33 mouse cellular contexts compared by ENCODE assay signal in the genomic region with DNA sequence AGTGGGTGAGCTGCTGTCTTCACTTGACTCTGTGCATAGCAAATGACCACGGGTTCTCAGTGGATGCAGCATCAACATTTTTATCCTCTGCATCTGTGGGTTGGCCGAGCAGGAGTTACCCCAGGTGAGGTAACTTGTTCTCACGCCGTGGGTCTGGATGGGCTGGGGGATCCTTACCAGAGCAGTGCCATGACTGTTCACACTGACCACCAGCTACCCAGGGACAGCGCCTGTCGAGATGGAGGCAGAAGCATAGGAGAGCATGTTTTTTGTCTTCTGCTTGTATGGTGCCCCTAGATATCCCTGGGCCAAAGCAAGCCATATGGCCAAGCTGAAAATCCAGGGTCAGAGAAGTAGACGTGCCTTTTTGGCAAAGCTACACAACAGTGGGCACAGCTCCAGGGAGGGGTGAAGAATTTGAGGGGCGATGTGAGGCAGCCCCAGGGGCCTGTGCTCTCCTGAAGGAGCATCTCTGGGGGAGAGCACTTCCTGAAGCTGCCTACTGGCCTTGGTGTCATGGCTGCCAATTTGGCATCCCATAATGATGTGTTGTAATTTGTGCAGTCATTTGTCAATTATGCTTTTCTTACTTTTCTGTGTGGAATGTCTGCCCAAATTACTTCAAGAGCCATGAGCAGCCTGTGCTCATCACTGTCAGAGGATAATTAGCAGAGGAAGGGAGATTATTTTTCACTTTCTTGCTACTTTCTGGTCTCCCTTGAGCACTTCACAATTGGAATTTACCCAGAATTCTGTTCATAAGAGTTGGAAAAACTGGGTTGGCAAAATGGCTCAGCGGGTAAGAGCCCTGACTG. TPM values are rescaled to one million over a fixed set of nuclear protein-coding genes. Genes with fewer than 3 reads are reported as not detected.
DNase-seq lines count a peak whose midpoint lies in the region; ATAC-seq and TF ChIP-seq lines count a peak whose summit lies in the region.
"Had no signal": no experiment of that assay in that cellular context is flagged by ENCODE, and none has a peak within 500 bp of the region (broad histone marks: within the 10 kb centered on the region; RNA-seq: fewer than 3 reads in every experiment).

No protein-coding gene starts in this region.

- no peak for TF ChIP-seq CTCF in forebrain, postnatal 0 days (IDR thresholded peaks at IDR 0.05; ENCODE audit: low read depth)
- no peak for TF ChIP-seq CTCF in CH12.LX (conservative IDR thresholded peaks at IDR 0.05 in 1 of 2, IDR thresholded peaks at IDR 0.05 in 1 of 2; ENCODE audit: low read depth in 2 of 2, low read length in 2 of 2)

- H3K4me2 ChIP-seq in forebrain, postnatal 0 days (ENCODE audit: low read depth): no peak overlapping the region
- H3K4me2 ChIP-seq in forebrain, embryonic 16.5 days (ENCODE audit: low read length): no peak overlapping the region
- peak overlapping the region; percentile 38 for H3K4me2 ChIP-seq in CH12.LX (ENCODE audit: insufficient read depth, low read depth, poor library complexity, severe bottlenecking)
- H3K4me2 ChIP-seq: heart, embryonic 13.5 days; hindbrain, embryonic 12.5 days; limb, embryonic 15.5 days; lung, embryonic 15.5 days; midbrain, embryonic 15.5 days; neural tube, embryonic 13.5 days; stomach, embryonic 15.5 days had no signal

- DNase-seq in forebrain, postnatal 0 days: peak; percentile 27
- peak; percentile 44 for DNase-seq in left cerebral cortex, postnatal 4 days
- DNase-seq in left cerebral cortex, postnatal 25 days (ENCODE audit: low spot score in 2 of 2): no peak
- DNase-seq in CH12.LX (ENCODE audit: extremely low read depth): no peak
- DNase-seq in adipocyte (ENCODE audit: low spot score): peak; percentile 8
- no peak for DNase-seq in layer of hippocampus, postnatal 25 days (ENCODE audit: extremely low spot score in 1 of 2, low spot score in 1 of 2)
- DNase-seq: adrenal gland, postnatal 10 days; B cell, adult 2 months; cerebellum, adult 9-11 months; gastrocnemius, postnatal 10 days; kidney, adult 8-10 months; kidney, postnatal 14 days; right cerebral cortex, adult 18-20 months; right cerebral cortex, postnatal 4 days; thymus, postnatal 36 days had no signal

- no peak overlapping the region for H3K27ac ChIP-seq in forebrain, postnatal 0 days (ENCODE audit: low read depth, low read length)
- H3K27ac ChIP-seq in forebrain, embryonic 16.5 days (ENCODE audit: low read length): no peak overlapping the region
- peak overlapping the region; percentile 46 for H3K27ac ChIP-seq in CH12.LX (ENCODE audit: insufficient read depth, low read depth)
- H3K27ac ChIP-seq: forebrain, embryonic 10.5 days; heart, embryonic 13.5 days; hindbrain, embryonic 12.5 days; layer of hippocampus, adult 2 months; limb, embryonic 15.5 days; liver, embryonic 14.5 days; lung, embryonic 15.5 days; midbrain, embryonic 15.5 days; neural tube, embryonic 13.5 days; stomach, embryonic 15.5 days had no signal

- intact Hi-C loops in left cerebral cortex, postnatal 4 days (cut with DNase I): no loop called here
- intact Hi-C loops in left cerebral cortex, postnatal 25 days (cut with DNase I): no loop called here

- in situ Hi-C loops in CH12.LX (cut with MboI; ENCODE audit: low pct_ligation_motif_present, low pct_unique_long_range_greater_than_20kb, low sequenced_read_pairs): loop anchor here (10.0 kb wide), 1 partner anchor 148 kb away; the partner anchor contains the start of gene Anxa8

- H3K4me1 ChIP-seq in forebrain, postnatal 0 days (ENCODE audit: insufficient read depth): no peaks in the 10 kb centered on the region
- H3K4me1 ChIP-seq in forebrain, embryonic 16.5 days (replicated peaks; ENCODE audit: control insufficient read depth, insufficient read depth, low read length): peaks cover 3% of the 10 kb centered on the region
- H3K4me1 ChIP-seq in CH12.LX (ENCODE audit: control insufficient read depth in 1 of 2, insufficient read depth in 2 of 2): peaks cover 18 to 27% of the 10 kb centered on the region in 2 experiments
- H3K4me1 ChIP-seq: lung, embryonic 15.5 days had no signal

- no peak for TF ChIP-seq EP300 in CH12.LX (IDR thresholded peaks at IDR 0.05; ENCODE audit: low read length)

- peak; percentile 38 for ATAC-seq in forebrain, postnatal 0 days
- ATAC-seq in forebrain, embryonic 16.5 days: no peak; the same call in 1 of the 2 replicates
- ATAC-seq: activated CD4-positive, CD25-positive, alpha-beta regulatory T cell, adult 4 months; inflammation-experienced regulatory T-cells, adult 6 months; midbrain, embryonic 15.5 days had no signal

- H3K79me2 ChIP-seq in CH12.LX (replicated peaks; ENCODE audit: control insufficient read depth, extremely low read depth, insufficient read depth, poor library complexity, severe bottlenecking): no peaks in the 10 kb centered on the region

- no peak for TF ChIP-seq POLR2A in CH12.LX (IDR thresholded peaks at IDR 0.05; ENCODE audit: low read depth, low read length)

- no peaks in the 10 kb centered on the region for H3K36me3 ChIP-seq in forebrain, postnatal 0 days (ENCODE audit: insufficient read depth)
- no peaks in the 10 kb centered on the region for H3K36me3 ChIP-seq in forebrain, embryonic 16.5 days (ENCODE audit: control insufficient read depth, insufficient read depth)
- peaks cover 6 to 49% of the 10 kb centered on the region in 2 experiments for H3K36me3 ChIP-seq in CH12.LX (replicated peaks in 1 of 2; ENCODE audit: control insufficient read depth in 1 of 2, insufficient read depth in 1 of 2, low read length in 1 of 2)
- H3K36me3 ChIP-seq: forebrain, embryonic 10.5 days; hindbrain, embryonic 12.5 days; lung, embryonic 15.5 days; midbrain, embryonic 15.5 days; neural tube, embryonic 13.5 days; stomach, embryonic 15.5 days had no signal

- dilution Hi-C loops in CH12.LX (cut with MboI; ENCODE audit: extremely low pct_ligation_motif_present, extremely low pct_unique_long_range_greater_than_20kb, low sequenced_read_pairs): no loop called here

- H3K9ac ChIP-seq in forebrain, postnatal 0 days: no peak overlapping the region
- H3K9ac ChIP-seq in forebrain, embryonic 16.5 days (replicated peaks; ENCODE audit: low read depth, low read length): no peak overlapping the region
- 0 out of 2 replicates have a peak overlapping the region, but pooled peaks have one; percentile 13 for H3K9ac ChIP-seq in CH12.LX (ENCODE audit: insufficient read depth, low read depth)
- H3K9ac ChIP-seq: heart, embryonic 13.5 days; hindbrain, embryonic 12.5 days; limb, embryonic 15.5 days; liver, embryonic 14.5 days; lung, embryonic 15.5 days; midbrain, embryonic 15.5 days; neural tube, embryonic 13.5 days; stomach, embryonic 15.5 days had no signal

- TF ChIP-seq RAD21 in CH12.LX (IDR thresholded peaks at IDR 0.05; ENCODE audit: low read depth, low read length): no peak

- H3K9me3 ChIP-seq in forebrain, postnatal 0 days (ENCODE audit: low read length): no peaks in the 10 kb centered on the region
- no peaks in the 10 kb centered on the region for H3K9me3 ChIP-seq in forebrain, embryonic 16.5 days (ENCODE audit: control insufficient read depth, low read length)
- H3K9me3 ChIP-seq in CH12.LX (replicated peaks; ENCODE audit: low read length): peaks cover 3% of the 10 kb centered on the region
- H3K9me3 ChIP-seq: forebrain, embryonic 10.5 days; heart, embryonic 13.5 days; hindbrain, embryonic 12.5 days; limb, embryonic 15.5 days; lung, embryonic 15.5 days; midbrain, embryonic 15.5 days; neural tube, embryonic 13.5 days; stomach, embryonic 15.5 days had no signal

- no peak overlapping the region for H3K4me3 ChIP-seq in forebrain, postnatal 0 days (ENCODE audit: low read depth, low read length)
- H3K4me3 ChIP-seq in forebrain, embryonic 16.5 days (replicated peaks; ENCODE audit: low read length): no peak overlapping the region
- no peak overlapping the region for H3K4me3 ChIP-seq in CH12.LX (replicated peaks in 1 of 3; ENCODE audit: low read depth in 2 of 3, low read length in 2 of 3, poor library complexity in 1 of 3)
- H3K4me3 ChIP-seq: forebrain, embryonic 10.5 days; heart, embryonic 13.5 days; hindbrain, embryonic 12.5 days; layer of hippocampus, adult 2 months; limb, embryonic 15.5 days; lung, embryonic 15.5 days; midbrain, embryonic 15.5 days; myocyte; neural tube, embryonic 13.5 days; stomach, embryonic 15.5 days had no signal

- 75% methylated on average over 9 of the region's 9 CpGs for WGBS in forebrain, postnatal 0 days
- 73% methylated on average over 9 of the region's 9 CpGs for WGBS in forebrain, embryonic 16.5 days

- H3K27me3 ChIP-seq in forebrain, postnatal 0 days (ENCODE audit: insufficient read depth, low read length): no peaks in the 10 kb centered on the region
- no peaks in the 10 kb centered on the region for H3K27me3 ChIP-seq in forebrain, embryonic 16.5 days (replicated peaks; ENCODE audit: control insufficient read depth, insufficient read depth, low read length)
- no peaks in the 10 kb centered on the region for H3K27me3 ChIP-seq in CH12.LX (replicated peaks)
- H3K27me3 ChIP-seq: heart, embryonic 13.5 days; hindbrain, embryonic 12.5 days; limb, embryonic 15.5 days; lung, embryonic 15.5 days; midbrain, embryonic 15.5 days; neural tube, embryonic 13.5 days; stomach, embryonic 15.5 days had no signal

TF ChIP-seq in CH12.LX, 34 proteins besides CTCF, POLR2A, EP300 and RAD21:
- no peak for TF ChIP-seq RCOR1 (conservative IDR thresholded peaks at IDR 0.05; ENCODE audit: low read depth, low read length)

RNA-seq across cellular contexts. Expression of gene Syt15, which starts 13.7 kb away (rescaled TPM):
- total RNA-seq in forebrain, postnatal 0 days (2014; rRNA removed): 1.0 and 1.5 TPM in 2 replicates
- polyA plus RNA-seq in forebrain, postnatal 0 days (2015; fragmentation: Nextera tagmentation; extraction: Ambion mirVana): 0.35 and 0.65 TPM in 2 replicates
- polyA plus RNA-seq in forebrain, embryonic 16.5 days (2015; fragmentation: Nextera tagmentation; extraction: Ambion mirVana): 0.61 TPM in 2 replicates
- total RNA-seq in left cerebral cortex, postnatal 4 days (2021): 1 to 10 TPM; 1.2 to 1.5 TPM
- under 1 TPM; 0.71 to 0.96 TPM for total RNA-seq in left cerebral cortex, postnatal 25 days (2021)
- total RNA-seq in CH12.LX (2012; rRNA removed) (not detected in 2 replicates), CH12.LX (2014; rRNA removed) (not detected in 2 replicates)
- 0.10 TPM in 1 of 2 replicates, not detected in the other for polyA plus RNA-seq in CH12.LX (2012; ENCODE audit: insufficient read length, low read depth)
- 1 to 10 TPM in 1 of 2 experiments, under 1 TPM in 1; 0.49 to 1.5 TPM for total RNA-seq in layer of hippocampus, postnatal 25 days (2021)
- total RNA-seq: granulocyte monocyte progenitor cell, adult 5-6 weeks; megakaryocyte, adult 5-6 weeks; MEL had no signal
- polyA plus RNA-seq: embryonic facial prominence, embryonic 11.5 days; myocyte had no signal

RNA-seq across cellular contexts. Expression of gene Gprin2, which starts 31.6 kb away (rescaled TPM):
- total RNA-seq in forebrain, postnatal 0 days (2014; rRNA removed): 23.3 and 26.0 TPM in 2 replicates
- polyA plus RNA-seq in forebrain, postnatal 0 days (2015; fragmentation: Nextera tagmentation; extraction: Ambion mirVana): 6.9 and 8.0 TPM in 2 replicates
- polyA plus RNA-seq in forebrain, embryonic 16.5 days (2015; fragmentation: Nextera tagmentation; extraction: Ambion mirVana): 4.2 and 6.1 TPM in 2 replicates
- 10 to 100 TPM; 26.2 to 30.0 TPM for total RNA-seq in left cerebral cortex, postnatal 4 days (2021)
- 1 to 10 TPM; 2.3 to 3.3 TPM for total RNA-seq in left cerebral cortex, postnatal 25 days (2021)
- total RNA-seq in CH12.LX (2012; rRNA removed) (0.21 and 0.80 TPM in 2 replicates), CH12.LX (2014; rRNA removed) (0.01 and 0.04 TPM in 2 replicates)
- 0.05 and 0.16 TPM in 2 replicates for polyA plus RNA-seq in CH12.LX (2012; ENCODE audit: insufficient read length, low read depth)
- 1 to 10 TPM; 1.6 to 2.8 TPM for total RNA-seq in layer of hippocampus, postnatal 25 days (2021)
- total RNA-seq: granulocyte monocyte progenitor cell, adult 5-6 weeks; megakaryocyte, adult 5-6 weeks had no signal
- polyA plus RNA-seq: activated CD4-positive, CD25-positive, alpha-beta regulatory T cell, adult 4 months had no signal

Comparison
In these comparisons a context has a peak if more than half of its experiments do, and no peak if none do; other contexts are left out.
1. DNase-seq: peak in forebrain, postnatal 0 days (single experiment), left cerebral cortex, postnatal 4 days (single experiment) and adipocyte (single experiment); none in left cerebral cortex, postnatal 25 days (0 of 2), CH12.LX (single experiment) and layer of hippocampus, postnatal 25 days (0 of 2).